Mouse (Mus musculus) right cerebral cortex, adult 18-20 months (tissue): ENCODE data around the gene Tmc2.

Source experiments
- DNase-seq: peaks from one replicate; pipeline ENCODE4 v3.0.0; 2022; ENCODE audit warnings: mixed read lengths

The Tmc2 gene

DNA sequence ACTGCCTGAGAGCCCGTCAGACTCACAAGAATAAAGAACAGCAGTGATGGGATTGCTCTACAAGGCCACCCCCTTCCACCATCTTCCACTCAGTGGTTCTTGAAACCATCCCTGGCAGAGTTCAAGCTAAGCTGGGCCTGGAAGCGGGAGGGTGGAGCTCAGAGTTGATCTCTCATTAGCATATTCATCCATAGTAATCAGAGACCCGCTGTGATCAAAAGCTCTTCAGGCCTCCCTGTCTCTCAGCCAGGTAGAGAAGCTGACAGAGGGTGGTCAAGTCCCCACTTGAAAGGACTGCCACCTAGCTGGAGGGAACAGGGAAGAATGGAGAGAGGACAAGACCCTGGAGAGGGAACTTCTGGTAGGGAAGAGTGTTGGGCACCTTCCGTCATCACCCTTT, 108.0 kb downstream of the Tmc2 start:
- DNase-seq, result no peak
